Mouse (Mus musculus) forelimb bud, embryonic 11.5 days (tissue): ENCODE measurements around the gene Lrrc49.

ENCODE experiments used
- DNase-seq: peaks from one replicate; pipeline ENCODE4 v3.0.0-alpha.2; 2012; ENCODE audit warnings: low read depth, low spot score

Lrrc49 gene

DNA sequence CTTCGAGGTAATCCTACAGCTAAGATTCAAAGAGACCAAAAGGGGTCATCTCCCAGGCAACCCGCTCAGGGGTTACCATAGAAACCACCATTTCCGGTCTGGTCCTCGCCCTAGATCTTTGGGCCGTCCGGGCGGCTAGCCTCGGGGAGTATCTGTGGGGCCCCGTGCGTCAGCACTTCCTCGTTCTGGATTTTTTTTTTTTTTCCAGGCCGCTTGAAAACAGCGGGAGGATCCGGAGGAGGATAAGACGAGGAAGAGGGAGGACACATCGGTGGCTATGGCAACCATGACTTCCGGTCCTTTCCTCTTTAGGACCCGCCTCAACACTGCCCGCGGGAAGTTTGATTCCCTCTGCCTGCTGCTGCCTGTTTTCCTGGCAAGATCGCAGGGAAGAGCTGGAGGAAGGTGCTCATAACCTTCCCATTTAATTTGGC, at the start of gene Lrrc49:
Gene Lrrc49 (minus strand): TSS at position 268 of the 434 bp plus-strand sequence.
- peak; percentile 90 for DNase-seq

DNA sequence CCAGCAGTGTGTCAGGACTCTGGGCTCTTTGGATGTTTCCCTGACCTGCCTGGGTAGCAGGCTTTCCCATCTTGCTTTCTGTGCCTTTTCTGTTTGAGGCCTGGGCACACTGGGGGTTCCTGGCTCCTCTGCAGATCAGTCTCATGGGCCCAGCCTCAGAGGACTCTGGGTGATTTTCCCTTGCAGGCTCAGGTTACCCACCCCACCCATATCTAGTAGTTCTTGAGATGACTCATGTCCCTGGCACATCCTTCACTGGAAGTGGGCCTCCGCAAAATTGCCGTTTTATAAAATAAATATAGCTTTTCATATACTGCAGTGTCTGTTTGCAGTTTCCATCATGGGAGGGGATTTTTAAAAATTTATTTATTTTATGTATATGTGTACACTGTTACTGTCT, 46.4 kb upstream of the Lrrc49 start:
- no peak for DNase-seq

DNA sequence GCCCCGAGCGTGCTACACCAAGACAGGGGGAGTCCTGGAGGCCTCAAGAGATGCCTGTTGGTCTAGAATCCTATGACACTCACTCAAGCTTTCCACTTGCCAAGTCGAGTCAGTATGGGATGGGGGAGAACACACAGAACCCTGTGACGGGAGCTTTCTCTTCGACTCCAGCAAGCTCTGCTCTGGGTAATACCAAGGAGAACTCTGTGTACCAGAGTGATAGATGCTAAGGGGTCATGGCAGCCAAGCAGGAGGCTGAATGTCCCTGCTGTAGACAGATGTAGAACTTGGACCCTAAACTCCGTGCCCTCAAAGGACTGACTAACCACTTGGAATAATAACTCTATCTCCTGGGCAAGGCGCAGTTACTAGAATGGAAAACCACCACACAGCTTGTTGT, 37.0 kb upstream of the Lrrc49 start:
- no peak for DNase-seq

DNA sequence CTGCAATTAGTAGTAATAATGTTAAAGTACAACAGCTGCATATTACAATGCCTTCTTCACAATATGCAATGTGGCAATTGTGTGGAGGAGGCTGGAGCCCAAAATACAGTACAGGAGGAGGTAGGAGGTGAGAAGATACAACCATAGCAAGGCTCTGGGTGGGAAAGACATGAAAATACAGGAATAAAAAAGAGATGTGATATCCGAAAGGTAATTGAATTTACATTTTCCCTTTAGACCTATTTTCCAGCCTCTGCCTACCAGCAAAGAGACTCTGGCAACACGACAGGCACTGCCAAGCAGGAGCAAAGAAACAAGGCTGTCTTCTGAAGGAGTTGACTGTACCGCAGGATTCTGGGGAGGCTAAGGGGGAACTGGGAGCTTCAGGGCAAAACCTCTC, 31.7 kb upstream of the Lrrc49 start:
- no peak for DNase-seq

DNA sequence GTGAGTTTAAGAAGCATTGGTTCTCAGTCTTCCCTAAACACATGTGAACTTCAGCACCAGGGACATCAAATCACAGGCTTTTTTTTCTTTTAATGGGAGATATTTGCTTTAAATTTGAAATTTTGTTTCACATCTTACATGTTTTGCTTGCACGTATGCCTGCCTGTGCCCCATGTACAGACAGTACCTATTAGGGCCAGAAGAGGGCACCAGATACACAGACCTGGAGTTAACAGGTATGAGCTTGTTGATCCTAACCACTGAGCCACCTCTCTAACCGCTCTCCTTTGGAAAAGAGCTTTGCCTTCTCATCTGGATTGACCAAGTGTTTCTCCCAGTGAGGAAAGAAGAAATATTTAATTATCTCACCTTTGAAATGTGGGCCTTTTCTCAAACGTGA, 30.3 kb upstream of the Lrrc49 start:
- peak; percentile 41 for DNase-seq

DNA sequence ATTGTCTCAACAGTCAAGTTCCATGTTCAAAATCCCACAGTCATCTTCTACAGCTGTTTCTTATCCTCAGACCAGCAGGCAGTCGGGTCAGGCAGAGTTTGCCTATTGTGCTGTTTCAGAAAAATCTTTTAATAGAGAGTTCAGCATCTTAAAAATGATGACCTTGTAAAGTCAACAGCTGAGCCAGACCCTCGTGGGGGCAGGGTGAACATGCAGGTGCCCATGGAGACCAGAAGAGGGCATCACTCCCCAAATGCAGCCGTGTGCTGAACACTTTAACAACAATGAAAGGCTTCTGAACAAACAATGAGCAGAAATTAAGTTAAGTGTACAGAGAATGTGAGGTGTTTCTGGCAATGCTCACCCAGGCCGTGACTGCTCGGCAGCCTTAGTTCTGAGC, 27.9 kb upstream of the Lrrc49 start:
- no peak for DNase-seq

DNA sequence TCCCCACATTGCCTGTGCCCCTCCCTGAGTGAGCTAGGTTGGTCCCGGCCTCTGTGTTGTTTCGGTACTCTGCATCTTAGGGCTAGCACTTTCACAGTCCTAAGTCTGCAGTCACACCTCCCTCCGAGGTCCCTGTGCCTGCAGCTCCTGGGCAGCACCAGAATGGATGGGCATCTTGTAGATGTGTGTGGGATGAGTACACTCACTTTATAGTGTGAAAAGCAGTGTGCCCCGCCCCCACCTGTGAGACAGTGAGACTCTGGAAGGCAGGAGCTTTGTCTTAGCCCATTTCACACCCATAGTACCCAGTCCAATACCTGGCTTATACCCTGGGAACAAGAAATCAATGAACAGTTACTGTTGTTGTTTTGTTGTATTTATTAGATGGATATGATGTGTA, 27.3 kb upstream of the Lrrc49 start:
- DNase-seq, result no peak

DNA sequence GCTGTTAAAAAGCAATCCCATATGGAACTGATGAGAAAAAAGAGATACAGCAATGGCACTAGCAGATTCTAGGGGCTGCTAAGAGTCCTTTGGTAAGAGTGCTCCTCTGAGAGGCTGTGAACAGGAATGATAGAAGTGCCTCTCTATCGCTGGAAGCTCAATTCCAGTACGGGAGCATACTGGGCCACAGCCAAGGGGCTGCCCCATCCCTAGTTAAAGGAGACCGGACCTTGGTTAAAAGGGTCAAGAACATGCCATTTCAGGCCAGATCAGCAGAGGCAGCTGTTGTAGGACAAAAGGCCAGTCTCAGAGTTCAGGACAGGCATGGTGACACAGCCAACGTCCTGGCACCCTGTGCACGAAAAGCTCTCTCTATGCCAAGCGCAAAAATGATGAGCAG, 26.2 kb upstream of the Lrrc49 start:
- no peak for DNase-seq

DNA sequence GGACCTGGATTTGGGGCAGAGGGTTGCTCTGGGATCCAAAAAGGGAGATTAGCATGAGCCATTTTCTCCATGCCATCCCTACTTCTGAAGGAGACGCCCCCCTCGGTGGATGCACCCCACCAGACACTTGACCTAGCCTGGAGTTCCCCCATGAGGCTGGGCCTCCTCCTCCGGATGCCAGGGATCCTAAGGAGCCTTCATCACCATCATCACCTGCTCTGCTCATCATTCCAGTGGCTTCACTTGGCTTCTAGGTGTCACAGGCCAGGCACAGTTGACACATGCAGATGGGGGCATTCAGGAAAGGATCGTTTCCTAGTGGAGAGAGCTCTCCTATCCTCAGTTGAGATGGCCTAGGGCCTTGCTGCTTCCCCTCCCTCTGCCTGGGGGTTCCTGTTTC, 25.7 kb upstream of the Lrrc49 start:
- no peak for DNase-seq

DNA sequence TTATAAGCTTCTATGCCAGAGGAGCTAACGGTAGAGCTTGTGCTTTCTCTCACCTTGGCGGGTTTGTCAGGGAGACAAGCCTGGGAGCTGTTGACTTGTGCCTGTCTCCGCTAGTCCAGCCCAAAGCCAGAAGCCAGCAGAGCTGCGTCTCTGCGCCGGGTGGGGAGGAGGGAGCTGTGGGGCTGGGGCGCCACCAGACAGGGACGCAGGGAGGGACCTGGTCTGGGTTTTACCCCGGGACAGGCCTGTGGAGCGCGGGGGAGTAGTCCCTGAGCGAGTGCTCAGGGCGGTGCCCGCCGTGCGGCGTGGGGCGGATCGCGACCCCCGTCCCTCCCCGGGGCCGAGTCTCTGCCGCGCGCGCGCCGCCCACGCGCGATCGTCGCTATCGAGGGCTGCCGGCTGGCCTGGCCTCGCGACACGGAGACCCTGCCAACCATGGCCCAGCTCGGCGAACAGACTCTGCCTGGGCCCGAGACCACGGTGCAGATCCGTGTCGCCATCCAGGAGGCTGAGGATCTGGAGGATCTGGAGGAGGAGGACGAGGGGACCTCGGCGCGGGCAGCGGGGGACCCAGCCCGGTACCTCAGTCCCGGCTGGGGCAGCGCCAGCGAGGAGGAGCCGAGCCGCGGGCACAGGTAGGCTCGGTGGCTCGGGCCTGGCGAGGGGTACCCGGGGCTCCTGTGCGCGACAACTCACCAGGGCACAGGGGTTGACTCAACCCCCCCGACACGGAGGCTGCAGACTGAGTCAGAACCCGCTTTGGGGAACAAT, 25.0 kb upstream of the Lrrc49 start, which contains the start of gene Larp6:
Gene Larp6 (plus strand): TSS at position 219 of the 771 bp plus-strand sequence.
- DNase-seq, result no peak

DNA sequence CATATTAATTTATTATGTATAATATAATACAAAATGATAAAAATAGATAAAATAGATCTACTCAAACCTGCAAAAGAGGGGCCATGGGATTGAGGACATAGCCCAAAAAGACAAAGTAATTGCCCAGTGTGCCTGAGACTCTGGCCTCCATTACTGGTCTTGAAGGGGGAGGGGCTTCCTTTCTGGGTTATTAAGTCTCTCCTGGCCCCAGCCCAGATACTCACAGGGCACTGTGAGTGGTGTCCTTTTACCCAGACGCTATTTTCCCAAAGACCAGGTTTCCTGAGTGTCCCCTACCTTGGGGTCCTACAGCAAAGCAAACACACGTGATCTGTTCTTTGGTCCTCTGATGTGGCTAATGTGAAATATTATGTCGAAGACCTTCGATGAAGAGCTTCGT, 24.1 kb upstream of the Lrrc49 start:
- DNase-seq, result no peak

DNA sequence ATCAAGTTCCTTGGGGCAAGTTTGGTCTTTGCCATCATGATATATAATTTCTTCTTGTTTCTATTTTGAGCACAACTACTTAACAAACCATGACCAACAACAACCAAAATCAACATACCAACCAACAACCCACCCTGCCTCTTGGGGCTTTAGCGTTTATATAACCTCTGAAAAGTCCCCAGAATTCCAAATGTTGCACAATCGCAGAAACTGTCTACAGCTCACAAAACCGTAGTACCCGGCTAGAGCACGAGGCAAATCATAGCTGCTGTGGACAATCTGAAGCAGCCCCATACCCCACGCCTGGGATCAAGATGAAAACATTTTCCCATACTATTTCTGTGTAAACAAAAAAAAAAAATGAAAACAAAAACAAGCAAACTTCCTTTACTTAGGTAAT, 21.8 kb upstream of the Lrrc49 start:
- no peak for DNase-seq

DNA sequence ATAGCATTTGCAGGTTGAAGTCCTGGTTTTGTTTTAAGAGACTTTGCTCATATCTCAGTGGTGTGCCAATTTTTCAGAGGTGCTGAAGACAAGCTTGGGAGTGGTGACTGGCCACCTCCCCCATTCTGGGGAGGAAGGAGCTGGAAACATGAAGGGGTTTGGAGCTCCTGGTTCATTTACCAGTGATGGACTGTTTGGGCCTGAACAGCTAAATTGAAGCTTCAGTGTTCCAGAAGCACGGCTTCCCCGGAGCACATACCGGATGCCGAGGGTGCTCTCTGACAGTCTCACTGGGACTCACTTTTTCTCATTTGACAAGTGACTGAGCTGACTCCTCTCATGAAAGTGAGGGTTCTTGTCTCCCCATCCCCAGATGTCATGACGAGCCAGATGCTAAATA, 20.6 kb upstream of the Lrrc49 start:
- DNase-seq, result no peak

DNA sequence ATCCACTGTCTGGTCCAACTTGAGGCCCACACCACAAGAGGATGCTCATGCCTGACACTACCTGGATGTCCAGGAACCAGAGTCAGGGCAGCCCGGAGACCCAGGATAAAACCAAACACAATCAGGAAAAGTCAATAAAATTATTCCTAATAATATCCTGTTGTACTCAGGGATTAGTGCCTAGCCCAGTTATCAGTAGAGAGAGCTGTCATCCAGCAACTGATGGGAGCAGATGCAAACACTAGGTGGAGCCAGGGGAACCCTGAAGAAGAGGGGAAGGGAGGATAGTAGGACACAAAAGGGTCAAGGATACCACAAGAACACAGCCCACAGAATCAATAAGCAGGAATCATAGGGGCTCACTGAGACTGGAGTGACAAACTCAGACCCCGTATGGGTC, 19.6 kb upstream of the Lrrc49 start:
- no peak for DNase-seq

DNA sequence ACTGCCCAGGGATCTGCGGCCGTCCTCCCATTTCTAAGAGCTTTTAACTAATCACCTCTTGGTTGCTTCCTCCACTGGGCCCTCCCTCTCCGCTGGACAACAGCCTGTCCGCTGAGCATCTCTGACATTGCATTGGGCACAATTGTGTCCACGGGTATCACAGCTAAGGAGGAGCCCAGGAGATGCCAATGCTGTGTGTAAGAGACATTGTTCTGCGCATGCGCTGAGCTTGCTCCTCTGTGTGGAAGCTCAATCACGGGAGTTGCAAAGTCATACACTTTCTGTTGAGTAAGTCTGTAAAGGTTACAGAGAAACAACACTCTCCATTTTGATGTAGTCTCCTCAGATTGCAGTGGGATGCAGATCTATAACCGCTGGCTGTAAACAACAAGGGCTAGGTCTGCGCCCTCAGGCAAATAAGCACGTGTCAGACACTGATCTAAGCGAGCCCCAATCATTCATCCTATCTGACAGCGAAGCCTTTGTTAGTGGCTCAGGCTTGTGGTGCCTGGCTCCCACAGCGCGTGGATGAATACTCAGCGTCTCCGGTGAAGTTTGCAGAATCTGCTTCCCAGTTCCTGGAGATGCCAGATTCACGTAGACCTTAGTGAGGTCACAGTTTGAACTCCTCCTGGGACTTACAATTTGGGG, 11.7 kb upstream of the Lrrc49 start:
- DNase-seq, result no peak

DNA sequence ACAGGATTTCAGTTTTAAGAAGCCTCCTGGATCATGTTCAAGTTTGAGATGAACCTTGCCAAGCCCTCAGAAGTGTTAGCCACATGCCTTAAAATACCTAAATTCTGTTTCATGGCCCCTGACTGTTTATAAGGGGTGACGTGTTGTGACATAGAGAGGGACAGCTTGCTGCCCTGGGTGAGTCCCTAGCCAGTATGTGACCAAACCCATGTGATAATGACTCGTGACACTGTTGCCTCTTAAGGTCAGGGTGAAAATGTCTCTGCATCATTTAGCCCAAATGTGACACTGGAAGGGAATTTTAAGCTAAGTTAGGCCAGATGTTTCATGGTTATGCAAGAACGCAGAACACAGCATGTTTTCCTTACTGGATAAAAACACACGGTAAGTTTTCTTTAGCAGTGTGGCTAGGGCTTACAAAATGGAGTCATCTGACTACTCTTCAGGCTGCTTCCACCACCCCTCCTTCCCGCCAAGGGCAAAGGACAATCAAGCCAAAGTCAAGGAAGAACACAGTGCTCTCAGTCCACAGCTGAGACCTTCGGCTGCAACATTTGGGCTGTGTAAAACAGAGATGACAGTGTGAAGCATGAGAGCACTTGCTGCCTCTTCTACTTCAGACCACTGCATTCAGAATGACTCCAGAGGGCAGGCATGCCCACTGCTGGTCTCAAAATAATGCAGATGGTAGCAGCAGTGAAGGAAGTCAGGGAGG, 8.5 kb upstream of the Lrrc49 start:
- DNase-seq, result no peak

DNA sequence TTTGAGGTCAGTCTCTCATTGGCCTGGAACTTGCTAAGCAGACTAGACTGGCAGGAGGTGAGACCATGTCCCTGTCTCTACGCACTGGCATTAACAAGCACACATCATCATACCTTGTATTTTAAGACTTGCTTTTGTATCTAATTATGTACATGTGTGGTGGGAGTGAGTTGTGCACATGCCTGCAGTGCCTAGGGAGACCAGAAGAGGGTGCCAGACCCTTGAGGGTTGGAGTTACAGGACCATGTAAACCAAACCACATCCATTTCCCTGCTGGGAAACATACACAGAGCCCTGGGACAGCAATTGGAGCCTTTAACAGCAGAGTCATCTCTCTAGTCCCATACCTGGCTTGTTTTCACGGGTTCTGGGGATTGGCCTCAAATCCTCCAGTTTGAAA, 6.0 kb upstream of the Lrrc49 start:
- no peak for DNase-seq

DNA sequence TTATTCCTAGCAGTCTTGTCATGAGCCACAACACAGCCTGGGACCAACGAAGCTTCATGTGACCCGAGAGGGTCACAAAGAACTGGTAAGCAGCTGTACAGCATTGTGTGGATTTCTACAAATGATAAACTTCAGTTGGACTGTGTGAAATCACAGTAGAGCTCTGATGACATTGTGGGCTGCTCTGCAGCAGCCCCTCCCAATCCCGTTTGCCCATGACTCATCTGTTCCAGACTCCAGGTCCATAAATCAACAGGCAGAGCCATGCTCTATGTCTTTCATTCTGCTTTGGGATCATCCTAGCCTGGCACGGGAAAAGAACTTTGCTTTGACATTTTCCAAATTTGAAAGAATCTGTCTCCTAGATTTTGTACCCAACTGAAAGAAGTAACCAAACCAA, 4.7 kb upstream of the Lrrc49 start:
- DNase-seq, result no peak

DNA sequence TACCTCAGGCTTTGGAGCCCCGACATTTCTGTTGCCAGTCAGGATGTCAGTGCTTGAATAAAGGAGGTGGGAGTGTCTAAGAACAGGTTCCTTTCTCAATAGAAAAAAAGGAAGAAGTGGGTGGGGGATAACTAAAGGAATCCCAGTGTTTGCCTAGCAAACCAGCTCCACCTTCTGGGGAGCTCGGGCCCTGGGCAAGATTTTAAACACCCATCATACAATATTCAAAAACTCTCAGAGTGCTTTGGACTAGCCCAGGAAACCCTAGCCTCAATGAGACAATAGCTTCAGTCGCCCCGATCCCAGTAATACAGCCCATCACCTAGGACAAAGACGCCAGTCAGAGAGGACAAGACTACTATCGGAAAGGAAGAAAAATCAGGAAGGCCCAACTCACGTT, 543 bp downstream of the Lrrc49 start:
- peak; percentile 20 for DNase-seq

DNA sequence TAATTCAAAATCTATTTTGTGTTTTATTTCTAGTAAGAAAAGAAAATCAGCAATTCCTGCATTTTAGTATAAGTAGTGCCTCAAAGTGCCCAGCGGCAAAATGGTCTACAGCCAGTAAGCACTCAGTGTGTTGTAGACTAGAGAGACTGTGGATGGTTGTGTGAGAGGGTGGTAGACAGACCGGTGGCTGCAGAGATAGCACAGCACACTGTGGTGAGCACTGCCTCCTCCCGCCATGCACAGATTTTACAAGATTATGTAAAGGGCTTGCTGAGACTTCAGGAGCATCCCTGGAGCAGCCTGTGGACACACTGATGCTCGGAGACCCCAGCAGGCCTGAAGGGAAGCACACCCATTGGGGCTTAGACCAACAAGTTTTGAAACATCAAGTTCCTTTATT, 5.2 kb downstream of the Lrrc49 start:
- DNase-seq, result no peak

DNA sequence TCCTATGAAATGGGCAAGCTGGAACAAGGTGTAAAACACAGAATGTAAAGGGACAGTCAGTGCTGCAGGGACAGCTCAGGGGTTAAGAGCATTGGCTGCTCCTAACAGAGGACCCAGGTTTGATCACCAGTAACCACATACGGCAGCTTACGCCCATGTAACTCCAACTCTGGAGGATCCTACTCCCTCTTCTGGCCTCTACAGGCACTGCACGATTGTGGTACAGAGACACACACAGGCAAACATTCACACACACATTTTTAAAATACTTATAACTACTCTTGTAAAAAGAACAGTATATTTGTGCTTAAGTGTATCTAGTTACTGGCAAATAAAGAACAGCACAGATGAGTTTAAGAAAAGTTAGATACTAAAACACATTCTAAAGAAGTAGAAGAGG, 7.0 kb downstream of the Lrrc49 start:
- DNase-seq, result no peak

DNA sequence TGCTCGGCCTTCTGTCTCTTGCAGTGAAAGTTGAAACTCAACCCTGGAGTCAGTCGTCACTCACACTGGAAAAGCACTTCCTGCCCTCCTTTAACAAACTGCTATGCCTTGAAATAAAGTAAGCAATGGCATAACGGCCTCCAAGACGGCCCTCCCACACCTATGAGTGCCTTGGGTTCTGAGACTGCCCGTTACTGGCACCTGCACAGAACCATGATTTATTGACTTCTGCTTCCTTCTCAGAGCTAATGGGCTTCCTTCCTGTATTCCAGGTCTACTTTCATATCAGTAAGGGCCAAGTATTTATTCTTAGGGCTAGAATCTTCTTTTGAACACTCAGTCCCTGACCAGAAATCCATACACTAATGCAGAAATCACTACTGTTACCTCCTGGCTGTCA, 9.0 kb downstream of the Lrrc49 start:
- no peak for DNase-seq

DNA sequence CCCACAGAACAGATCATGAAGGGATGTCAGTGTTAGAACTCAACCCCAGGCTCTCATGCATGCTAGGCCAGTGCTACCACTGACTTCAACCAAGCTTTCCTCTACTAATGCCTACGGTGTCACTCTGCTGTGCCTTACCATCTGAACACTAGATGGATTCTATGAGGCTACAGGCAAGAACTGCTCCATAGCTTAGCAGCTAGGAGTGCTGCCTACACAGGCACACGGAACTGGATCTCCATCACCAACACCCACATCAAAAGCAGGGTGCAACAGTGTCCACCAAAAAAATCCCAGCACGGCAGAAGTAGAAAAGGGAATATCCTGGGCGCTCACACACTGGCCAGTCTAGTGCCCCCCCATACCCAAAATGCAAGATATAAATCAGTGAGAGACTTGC, 11.5 kb downstream of the Lrrc49 start:
- DNase-seq, result no peak
